Mouse (Mus musculus): ENCODE data around the gene Agpat3. TPM values are rescaled to one million over a fixed set of nuclear protein-coding genes. Genes with fewer than 3 reads are reported as not detected.

The Agpat3 gene
- polyA plus RNA-seq, 1 experiment from 2014 or later = 99.7 TPM

- no peak overlapping the region for H3K4me3 ChIP-seq (replicated peaks)
- H3K9ac ChIP-seq = no peak overlapping the region
- H3K27ac ChIP-seq (replicated peaks) = no peak overlapping the region
- no peak for ATAC-seq (ENCODE audit: insufficient number of reproducible peaks, low FRiP score, low TSS enrichment, low read depth)
- H3K9me3 ChIP-seq (replicated peaks) = no peaks in the 10 kb centered on the region
- no peak overlapping the region for H3K4me2 ChIP-seq (replicated peaks)
- 73% methylated on average over 1 of the region's 1 CpGs for WGBS
- no peaks in the 10 kb centered on the region for H3K27me3 ChIP-seq
- peaks cover 42% of the 10 kb centered on the region for H3K4me1 ChIP-seq
- H3K36me3 ChIP-seq = no peaks in the 10 kb centered on the region
These were observed 58.7 kb downstream of the Agpat3 start for GRCm38 (mm10) chr10:78293576-78293975.

GRCm38 (mm10) chr10:78292381-78292780, 59.9 kb downstream of the Agpat3 start:
- Histone ChIP-seq H3K36me3 (peaks cover 5% of the 10 kb centered on the region; the same call in 1 of the 2 replicates), H3K9ac (no peak overlapping the region), H3K27me3 (no peaks in the 10 kb centered on the region), H3K4me1 (peaks cover 30% of the 10 kb centered on the region; the same call in 1 of the 2 replicates), H3K9me3 (replicated peaks) (no peaks in the 10 kb centered on the region), H3K27ac (replicated peaks) (no peak overlapping the region), H3K4me2 (replicated peaks) (no peak overlapping the region), H3K4me3 (replicated peaks) (no peak overlapping the region)
- WGBS = 93% methylated on average over 5 of the region's 5 CpGs
- no peak for ATAC-seq (ENCODE audit: insufficient number of reproducible peaks, low FRiP score, low TSS enrichment, low read depth)

DNA sequence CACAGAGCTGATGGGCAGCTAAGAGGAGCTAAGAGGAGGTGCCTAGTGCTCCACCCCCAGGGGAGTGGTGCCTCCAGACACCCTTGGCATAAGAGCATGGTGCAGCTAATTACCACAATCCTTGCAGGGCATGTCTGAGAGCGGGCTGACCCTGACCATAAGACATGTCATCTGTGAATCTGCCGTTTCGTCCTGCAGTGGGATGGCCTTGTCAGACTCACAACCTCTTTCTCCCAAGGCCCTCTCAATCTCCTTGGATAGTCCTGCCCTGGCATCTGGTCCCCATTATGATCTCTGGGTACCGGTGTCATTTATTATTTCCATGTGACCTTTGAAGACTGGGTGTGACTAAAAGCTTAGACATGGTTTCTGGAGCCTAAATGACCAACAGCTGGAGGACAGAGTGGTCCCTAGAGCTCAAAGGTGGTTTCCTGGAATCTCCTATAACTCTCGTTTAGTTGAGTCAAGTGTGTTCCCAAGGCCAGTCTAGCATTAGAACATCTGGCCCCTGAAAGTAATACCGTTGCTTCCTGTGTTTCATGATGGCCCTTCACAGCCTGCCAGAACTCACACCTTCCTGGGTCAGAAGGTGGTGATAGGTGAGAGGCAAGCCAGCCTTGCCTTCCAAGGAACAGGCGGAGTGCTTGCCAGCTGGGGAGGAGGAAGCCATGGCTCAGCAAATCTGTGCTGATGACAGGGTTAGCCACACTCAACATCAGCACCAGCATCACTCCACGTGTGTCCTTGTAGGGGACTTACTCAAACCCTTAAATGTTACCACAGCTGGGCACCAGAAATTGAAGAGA, 61.4 kb downstream of the Agpat3 start:
- H3K27me3 ChIP-seq = no peaks in the 10 kb centered on the region
- WGBS = 39% methylated on average over 8 of the region's 8 CpGs
- no peak overlapping the region for H3K4me2 ChIP-seq (replicated peaks)
- H3K36me3 ChIP-seq = peaks cover 20% of the 10 kb centered on the region
- no peak for ATAC-seq (ENCODE audit: insufficient number of reproducible peaks, low FRiP score, low TSS enrichment, low read depth)
- H3K4me3 ChIP-seq (replicated peaks) = no peak overlapping the region
- H3K9ac ChIP-seq = no peak overlapping the region
- H3K4me1 ChIP-seq = peaks cover 24% of the 10 kb centered on the region; the same call in 1 of the 2 replicates
- no peak overlapping the region for H3K27ac ChIP-seq (replicated peaks)
- no peaks in the 10 kb centered on the region for H3K9me3 ChIP-seq (replicated peaks)

GRCm38 (mm10) chr10:78288896-78289295, 63.4 kb downstream of the Agpat3 start:
- no peaks in the 10 kb centered on the region for H3K27me3 ChIP-seq
- H3K4me1 ChIP-seq = 0 out of 2 replicates have a peak, but pooled peaks cover 12% of the 10 kb centered on the region
- WGBS = 88% methylated on average over 4 of the region's 4 CpGs
- H3K9ac ChIP-seq = no peak overlapping the region
- H3K4me2 ChIP-seq (replicated peaks) = no peak overlapping the region
- H3K9me3 ChIP-seq (replicated peaks) = no peaks in the 10 kb centered on the region
- no peak for ATAC-seq (ENCODE audit: insufficient number of reproducible peaks, low FRiP score, low TSS enrichment, low read depth)
- peaks cover 34% of the 10 kb centered on the region for H3K36me3 ChIP-seq
- no peak overlapping the region for H3K27ac ChIP-seq (replicated peaks)
- no peak overlapping the region for H3K4me3 ChIP-seq (replicated peaks)

GRCm38 (mm10) chr10:78288135-78288534, 64.2 kb downstream of the Agpat3 start:
- Histone ChIP-seq H3K9ac (no peak overlapping the region), H3K36me3 (peaks cover 41% of the 10 kb centered on the region), H3K4me2 (replicated peaks) (no peak overlapping the region), H3K9me3 (replicated peaks) (no peaks in the 10 kb centered on the region), H3K4me3 (replicated peaks) (no peak overlapping the region), H3K27ac (replicated peaks) (no peak overlapping the region), H3K4me1 (0 out of 2 replicates have a peak, but pooled peaks cover 11% of the 10 kb centered on the region), H3K27me3 (no peaks in the 10 kb centered on the region)
- WGBS = 91% methylated on average over 5 of the region's 5 CpGs
- ATAC-seq (ENCODE audit: insufficient number of reproducible peaks, low FRiP score, low TSS enrichment, low read depth) = no peak

- H3K27ac ChIP-seq (replicated peaks) = no peak overlapping the region
- ATAC-seq (ENCODE audit: insufficient number of reproducible peaks, low FRiP score, low TSS enrichment, low read depth) = no peak
- 0 out of 2 replicates have a peak, but pooled peaks cover 11% of the 10 kb centered on the region for H3K4me1 ChIP-seq
- no peaks in the 10 kb centered on the region for H3K9me3 ChIP-seq (replicated peaks)
- no peaks in the 10 kb centered on the region for H3K27me3 ChIP-seq
- H3K4me3 ChIP-seq (replicated peaks) = no peak overlapping the region
- WGBS = 91% methylated on average over 22 of the region's 22 CpGs
- H3K4me2 ChIP-seq (replicated peaks) = no peak overlapping the region
- peaks cover 47% of the 10 kb centered on the region for H3K36me3 ChIP-seq
- no peak overlapping the region for H3K9ac ChIP-seq
These were observed 64.7 kb downstream of the Agpat3 start for GRCm38 (mm10) chr10:78287465-78288132.

DNA sequence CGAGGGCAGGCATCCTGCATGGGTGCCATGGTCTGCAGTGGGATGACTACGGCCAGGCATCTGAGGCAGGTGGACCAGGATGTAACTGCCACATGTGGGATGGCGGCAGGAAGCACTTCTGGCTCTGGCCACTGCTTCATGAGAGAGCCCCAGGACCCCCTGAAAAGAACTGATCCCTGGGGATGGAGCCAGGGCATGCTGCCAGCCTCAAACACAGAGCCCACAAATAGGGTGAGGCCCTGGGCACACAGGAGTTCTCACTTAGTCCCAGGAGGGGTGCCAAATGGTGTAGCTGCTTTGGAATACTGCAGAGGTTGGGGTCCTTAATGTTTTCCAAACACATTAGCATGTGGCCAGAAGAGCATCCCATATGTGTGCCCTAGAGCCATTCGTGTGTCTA, 66.3 kb downstream of the Agpat3 start:
- H3K36me3 ChIP-seq = peaks cover 63% of the 10 kb centered on the region
- no peak for ATAC-seq (ENCODE audit: insufficient number of reproducible peaks, low FRiP score, low TSS enrichment, low read depth)

GRCm38 (mm10) chr10:78285409-78285808, 66.9 kb downstream of the Agpat3 start:
- H3K27me3 ChIP-seq = no peaks in the 10 kb centered on the region
- H3K9ac ChIP-seq = no peak overlapping the region
- no peaks in the 10 kb centered on the region for H3K4me1 ChIP-seq
- no peaks in the 10 kb centered on the region for H3K9me3 ChIP-seq (replicated peaks)
- H3K27ac ChIP-seq (replicated peaks) = no peak overlapping the region
- peaks cover 69% of the 10 kb centered on the region for H3K36me3 ChIP-seq
- 87% methylated on average over 6 of the region's 6 CpGs for WGBS
- ATAC-seq (ENCODE audit: insufficient number of reproducible peaks, low FRiP score, low TSS enrichment, low read depth) = no peak
- no peak overlapping the region for H3K4me3 ChIP-seq (replicated peaks)
- H3K4me2 ChIP-seq (replicated peaks) = no peak overlapping the region

More for the DNA sequence above, 66.3 kb downstream of the Agpat3 start:
- H3K27me3 ChIP-seq = no peaks in the 10 kb centered on the region
- H3K27ac ChIP-seq (replicated peaks) = no peak overlapping the region
- no peaks in the 10 kb centered on the region for H3K9me3 ChIP-seq (replicated peaks)
- 82% methylated on average over 4 of the region's 4 CpGs for WGBS
- H3K4me2 ChIP-seq (replicated peaks) = no peak overlapping the region
- no peak overlapping the region for H3K9ac ChIP-seq
- H3K4me3 ChIP-seq (replicated peaks) = no peak overlapping the region
- 0 out of 2 replicates have a peak, but pooled peaks cover 3% of the 10 kb centered on the region for H3K4me1 ChIP-seq

- no peak for ATAC-seq (ENCODE audit: insufficient number of reproducible peaks, low FRiP score, low TSS enrichment, low read depth)
- Histone ChIP-seq H3K36me3 (peaks cover 74% of the 10 kb centered on the region), H3K9ac (no peak overlapping the region), H3K4me3 (replicated peaks) (no peak overlapping the region), H3K4me1 (no peaks in the 10 kb centered on the region), H3K4me2 (replicated peaks) (no peak overlapping the region), H3K27me3 (no peaks in the 10 kb centered on the region), H3K27ac (replicated peaks) (no peak overlapping the region), H3K9me3 (replicated peaks) (no peaks in the 10 kb centered on the region)
- WGBS = 88% methylated on average over 12 of the region's 12 CpGs
These were observed 67.5 kb downstream of the Agpat3 start for GRCm38 (mm10) chr10:78284812-78285211.

DNA sequence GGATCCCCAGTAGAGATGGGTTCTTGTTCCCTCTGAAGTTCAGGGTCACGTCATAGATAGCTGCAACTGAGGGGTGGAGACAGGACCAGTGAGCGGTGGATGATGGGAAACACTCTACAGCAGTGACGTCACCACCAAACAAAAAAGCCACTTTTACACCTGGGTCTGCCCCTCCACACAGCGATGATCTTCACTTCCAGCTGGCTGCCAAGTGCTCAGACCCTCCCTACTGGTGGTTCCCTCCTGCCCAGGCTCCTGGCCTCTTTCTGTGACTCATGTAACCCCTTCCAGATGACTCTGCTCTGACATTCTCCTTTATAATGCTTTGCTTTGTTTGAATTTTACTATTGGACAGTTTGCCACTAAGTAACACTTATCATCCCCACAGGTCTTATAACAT, 69.9 kb downstream of the Agpat3 start:
- Histone ChIP-seq H3K9ac (no peak overlapping the region), H3K36me3 (peaks cover 81% of the 10 kb centered on the region), H3K4me2 (replicated peaks) (no peak overlapping the region), H3K27ac (replicated peaks) (no peak overlapping the region), H3K4me3 (replicated peaks) (no peak overlapping the region), H3K27me3 (no peaks in the 10 kb centered on the region), H3K4me1 (no peaks in the 10 kb centered on the region), H3K9me3 (replicated peaks) (no peaks in the 10 kb centered on the region)
- ATAC-seq (ENCODE audit: insufficient number of reproducible peaks, low FRiP score, low TSS enrichment, low read depth) = no peak
- WGBS = 89% methylated on average over 4 of the region's 4 CpGs

- no peak for ATAC-seq (ENCODE audit: insufficient number of reproducible peaks, low FRiP score, low TSS enrichment, low read depth)
- WGBS = 78% methylated on average over 9 of the region's 9 CpGs
- no peaks in the 10 kb centered on the region for H3K4me1 ChIP-seq
- H3K27ac ChIP-seq (replicated peaks) = no peak overlapping the region
- H3K36me3 ChIP-seq = peaks cover 79% of the 10 kb centered on the region
- H3K27me3 ChIP-seq = no peaks in the 10 kb centered on the region
- no peak overlapping the region for H3K4me3 ChIP-seq (replicated peaks)
- H3K4me2 ChIP-seq (replicated peaks) = no peak overlapping the region
- no peak overlapping the region for H3K9ac ChIP-seq
- H3K9me3 ChIP-seq (replicated peaks) = no peaks in the 10 kb centered on the region
These were observed 71.8 kb downstream of the Agpat3 start for GRCm38 (mm10) chr10:78280486-78280885.
